Mouse (Mus musculus) myocyte (in vitro differentiated cells): ENCODE measurements around the gene Rbms3.
A peak's percentile ranks its signal among the peaks of the same experiment; 100 is the strongest.

Source experiments
- CEBPB ChIP-seq: IDR thresholded peaks from 2 replicates; pipeline ENCODE4 v1.6.1; 2011; ENCODE audit warnings: mild to moderate bottlenecking, moderate library complexity; ENCODE audit not compliant: poor library complexity, insufficient read depth, severe bottlenecking
- E2F4 ChIP-seq: IDR thresholded peaks from one replicate; pipeline ENCODE4 v1.6.1; 2011; ENCODE audit warnings: mild to moderate bottlenecking, control low read depth, moderate library complexity; ENCODE audit not compliant: insufficient read depth
- MAX ChIP-seq: IDR thresholded peaks from one replicate; pipeline ENCODE4 v1.6.1; 2011; ENCODE audit warnings: low read depth, mild to moderate bottlenecking, control low read depth
- MYOD1 ChIP-seq, 3 experiments: IDR thresholded peaks; one replicate each; pipeline ENCODE4 v1.6.1; 2011; ENCODE audit warnings: control low read depth in 2 of 3, low read depth in 2 of 3, mild to moderate bottlenecking in 2 of 3, moderate library complexity in 1 of 3; ENCODE audit not compliant: insufficient read length in 2 of 3, control insufficient read depth in 1 of 3
- MYOG ChIP-seq, 3 experiments: IDR thresholded peaks; one replicate each; pipeline ENCODE4 v1.6.1; 2011; ENCODE audit warnings: control low read depth in 2 of 3, low read depth in 2 of 3, mild to moderate bottlenecking in 2 of 3; ENCODE audit not compliant: insufficient read length in 2 of 3, control insufficient read depth in 1 of 3, insufficient read depth in 1 of 3
- POLR2A ChIP-seq: IDR thresholded peaks from one replicate; pipeline ENCODE4 v1.6.1; 2011; ENCODE audit warnings: low read depth, mild to moderate bottlenecking, control low read depth, moderate library complexity; ENCODE audit not compliant: insufficient read length
- POLR2AphosphoS2 ChIP-seq: IDR thresholded peaks from one replicate; pipeline ENCODE4 v1.6.1; 2011; ENCODE audit warnings: low read depth, control low read depth; ENCODE audit not compliant: insufficient read length
- REST ChIP-seq: IDR thresholded peaks from one replicate; pipeline ENCODE4 v1.6.1; 2011; ENCODE audit warnings: mild to moderate bottlenecking, control low read depth, moderate library complexity; ENCODE audit not compliant: insufficient read depth, insufficient read length
- SRF ChIP-seq: IDR thresholded peaks from one replicate; pipeline ENCODE4 v1.6.1; 2011; ENCODE audit warnings: low read depth; ENCODE audit not compliant: control insufficient read depth, insufficient read length
- TCF12 ChIP-seq: IDR thresholded peaks from one replicate; pipeline ENCODE4 v1.6.1; 2011; ENCODE audit warnings: mild to moderate bottlenecking, control low read depth; ENCODE audit not compliant: poor library complexity, insufficient read depth, severe bottlenecking
- TCF3 ChIP-seq: IDR thresholded peaks from one replicate; pipeline ENCODE4 v1.6.1; 2011; ENCODE audit warnings: low read depth, control low read depth; ENCODE audit not compliant: insufficient read length
- USF1 ChIP-seq: IDR thresholded peaks from one replicate; pipeline ENCODE4 v1.6.1; 2011; ENCODE audit warnings: low read depth, mild to moderate bottlenecking, control low read depth, moderate library complexity

- TF ChIP-seq CEBPB (no peak), MYOG (IDR thresholded peaks at IDR 0.05; ENCODE audit: control insufficient read depth in 1 of 3, insufficient read depth in 1 of 3, insufficient read length in 2 of 3, low read depth in 2 of 3) (no peak), SRF (no peak), POLR2A (peak; percentile 19), MYOD1 (IDR thresholded peaks at IDR 0.05; ENCODE audit: control insufficient read depth in 1 of 3, insufficient read length in 2 of 3, low read depth in 2 of 3) (no peak), MAX (no peak), E2F4 (no peak), POLR2AphosphoS2 (no peak), USF1 (no peak), REST (no peak), TCF12 (no peak), TCF3 (no peak)
Observed at GRCm38 (mm10) chr9:117251521-117252368, 378.0 kb downstream of the Rbms3 start.
